Mouse (Mus musculus) neutrophil, adult 83 days (primary cell): ENCODE results near the gene Txndc9. TPM values are rescaled to one million over a fixed set of nuclear protein-coding genes. Genes with fewer than 3 reads are reported as not detected.

Experiments
- total RNA-seq, 2 experiments: library from RNA; stranded (reverse); gene quantifications; one replicate each; pipeline ENCODE4 v1.2.4; 2023

The Txndc9 gene
- 10 to 100 TPM; 42.7 to 42.9 TPM for total RNA-seq

GRCm38 (mm10) chr1:37997867-37998266, at the start of gene Txndc9, which contains the start of gene Eif5b:
TSS of gene Txndc9 (minus strand) at chr1:37997893.
TSS of gene Eif5b (plus strand) at chr1:37998010.

GRCm38 (mm10) chr1:37957659-37958058, 40.0 kb downstream of the Txndc9 start, which contains the start of gene Lyg1:
TSS of gene Lyg1 (minus strand) at chr1:37957759.

Other genes starting within 250 kb of the Txndc9 start
- gene Tsga10, start 131.5 kb downstream of the Txndc9 start, total RNA-seq = 1 to 10 TPM; 6.6 to 6.7 TPM
- gene Lipt1, start 126.2 kb downstream of the Txndc9 start, total RNA-seq = under 1 TPM in 1 of 2 experiments, not detected in 1; 0.61 TPM
- gene Mitd1, start 107.5 kb downstream of the Txndc9 start, total RNA-seq = 10 to 100 TPM in 1 of 2 experiments, 1 to 10 TPM in 1; 9.2 to 12.7 TPM
- 10 to 100 TPM; 72.6 to 78.0 TPM for gene Mrpl30, start 107.4 kb downstream of the Txndc9 start, total RNA-seq
- gene Lyg2, start 81.4 kb downstream of the Txndc9 start, total RNA-seq = not detected
- not detected for gene Lyg1, start 40.1 kb downstream of the Txndc9 start, total RNA-seq
- 10 to 100 TPM; 17.9 to 20.1 TPM for gene Eif5b, start 117 bp upstream of the Txndc9 start, total RNA-seq
- 10 to 100 TPM; 30.1 to 35.6 TPM for gene Rev1, start 131.9 kb upstream of the Txndc9 start, total RNA-seq